Comparison of ENCODE assay signal across 8 mouse cellular contexts in genomic region chrX:140456751-140457491, GRCm38 (mm10). TPM values are rescaled to one million over a fixed set of nuclear protein-coding genes. Genes with fewer than 3 reads are reported as not detected.
A peak's percentile ranks its signal among the peaks of the same experiment; 100 is the strongest.
DNase-seq lines count a peak whose midpoint lies in the region; ATAC-seq and TF ChIP-seq lines count a peak whose summit lies in the region.

No protein-coding gene starts in this region.

- H3K9me3 ChIP-seq in forebrain, embryonic 14.5 days (replicated peaks; ENCODE audit: control insufficient read depth, low read length): no peaks in the 10 kb centered on the region
- H3K9me3 ChIP-seq in intestine, embryonic 16.5 days (ENCODE audit: control insufficient read depth, low read length): no peaks in the 10 kb centered on the region
- H3K9me3 ChIP-seq in megakaryocyte, embryonic 14.5 days: peaks cover 5% of the 10 kb centered on the region

- H3K27me3 ChIP-seq in spleen, adult 2 months (ENCODE audit: control insufficient read depth, insufficient read depth, low read length): no peaks in the 10 kb centered on the region
- H3K27me3 ChIP-seq in forebrain, embryonic 14.5 days (replicated peaks; ENCODE audit: control insufficient read depth, insufficient read depth, low read length): no peaks in the 10 kb centered on the region
- H3K27me3 ChIP-seq in intestine, embryonic 16.5 days (replicated peaks; ENCODE audit: control insufficient read depth, insufficient read depth, low read length): peaks cover 10% of the 10 kb centered on the region; the same call in 1 of the 2 replicates
- peaks cover 10% of the 10 kb centered on the region for H3K27me3 ChIP-seq in megakaryocyte, embryonic 14.5 days (replicated peaks)
- H3K27me3 ChIP-seq in splenic B cell, adult 2 months (ENCODE audit: control insufficient read depth, insufficient read depth, low read length, poor library complexity, severe bottlenecking): no peaks in the 10 kb centered on the region

- no peak for TF ChIP-seq POLR2A in spleen, adult 2 months (IDR thresholded peaks at IDR 0.05; ENCODE audit: low read depth, low read length)

- peak; percentile 5 for DNase-seq in adrenal gland, adult 8-10 months
- no peak for DNase-seq in adrenal gland, adult 18-20 months (ENCODE audit: low spot score in 2 of 2)
- peak in 1 of 2 experiments; percentile 4 for DNase-seq in spleen, adult 2 months (ENCODE audit: low read depth in 1 of 2, low spot score in 2 of 2)
- DNase-seq in spleen, postnatal 14 days (ENCODE audit: low spot score in 2 of 2): no peak
- peak; percentile 37 for DNase-seq in forebrain, embryonic 14.5 days (ENCODE audit: low spot score)
- peak; percentile 35 for DNase-seq in splenic B cell, adult 2 months (ENCODE audit: low read depth, low spot score)

- peak; percentile 64 for ATAC-seq in forebrain, embryonic 14.5 days
- ATAC-seq in intestine, embryonic 16.5 days: peak; percentile 72

- peak overlapping the region; percentile 95 for H3K4me3 ChIP-seq in spleen, adult 2 months (ENCODE audit: extremely low read depth, insufficient read depth, insufficient read length)
- H3K4me3 ChIP-seq in forebrain, embryonic 14.5 days (ENCODE audit: low read depth, low read length): peak overlapping the region; percentile 45
- H3K4me3 ChIP-seq in intestine, embryonic 16.5 days (ENCODE audit: low read length): peak overlapping the region; percentile 59
- peak overlapping the region; percentile 96 for H3K4me3 ChIP-seq in megakaryocyte, embryonic 14.5 days (replicated peaks)

- H3K4me1 ChIP-seq in spleen, adult 2 months (ENCODE audit: control insufficient read depth, insufficient read depth, insufficient read length): no peaks in the 10 kb centered on the region
- no peaks in the 10 kb centered on the region for H3K4me1 ChIP-seq in forebrain, embryonic 14.5 days (ENCODE audit: control insufficient read depth, insufficient read depth, low read length)
- no peaks in the 10 kb centered on the region for H3K4me1 ChIP-seq in intestine, embryonic 16.5 days (ENCODE audit: control insufficient read depth, insufficient read depth, low read length)
- H3K4me1 ChIP-seq in megakaryocyte, embryonic 14.5 days: peaks cover 12% of the 10 kb centered on the region

- H3K36me3 ChIP-seq in spleen, adult 2 months (ENCODE audit: control insufficient read depth, insufficient read depth, low read length): no peaks in the 10 kb centered on the region
- no peaks in the 10 kb centered on the region for H3K36me3 ChIP-seq in forebrain, embryonic 14.5 days (ENCODE audit: control insufficient read depth, insufficient read depth, low read length)
- no peaks in the 10 kb centered on the region for H3K36me3 ChIP-seq in intestine, embryonic 16.5 days (ENCODE audit: control insufficient read depth, insufficient read depth, low read length)
- no peaks in the 10 kb centered on the region for H3K36me3 ChIP-seq in megakaryocyte, embryonic 14.5 days (replicated peaks; ENCODE audit: low read length)
- no peaks in the 10 kb centered on the region for H3K36me3 ChIP-seq in splenic B cell, adult 2 months (ENCODE audit: control insufficient read depth, insufficient read depth, low read length, poor library complexity, severe bottlenecking)

- peak overlapping the region; percentile 62 for H3K9ac ChIP-seq in forebrain, embryonic 14.5 days (ENCODE audit: low read length)
- H3K9ac ChIP-seq in intestine, embryonic 16.5 days (ENCODE audit: low read depth, low read length): peak overlapping the region; percentile 61

- no peak for TF ChIP-seq CTCF in spleen, adult 2 months (IDR thresholded peaks at IDR 0.05; ENCODE audit: extremely low read depth, insufficient read depth, insufficient read length, insufficient replicate concordance)

- peak overlapping the region; percentile 67 for H3K27ac ChIP-seq in spleen, adult 2 months (ENCODE audit: insufficient read depth, low read length)
- no peak overlapping the region for H3K27ac ChIP-seq in forebrain, embryonic 14.5 days (ENCODE audit: low read depth, low read length)
- no peak overlapping the region for H3K27ac ChIP-seq in intestine, embryonic 16.5 days (ENCODE audit: low read length)

- H3K4me2 ChIP-seq in forebrain, embryonic 14.5 days (ENCODE audit: low read length): peak overlapping the region; percentile 56
- H3K4me2 ChIP-seq in intestine, embryonic 16.5 days (ENCODE audit: low read depth, low read length): peak overlapping the region; percentile 68

- 31% methylated on average over 39 of the region's 39 CpGs for WGBS in spleen, adult 2 months
- WGBS in forebrain, embryonic 14.5 days: 28% methylated on average over 39 of the region's 39 CpGs
- 21% methylated on average over 39 of the region's 39 CpGs for WGBS in intestine, embryonic 16.5 days

RNA-seq across cellular contexts. Expression of gene Prps1, which starts 0.5 kb away (rescaled TPM):
- total RNA-seq in adrenal gland, adult 8-10 months (2022): 10 to 100 TPM; 18.5 to 32.8 (median 23.6) TPM
- 10 to 100 TPM; 16.2 to 25.5 TPM for total RNA-seq in adrenal gland, adult 18-20 months (2021)
- 5.5 and 6.2 TPM in 2 replicates for polyA plus RNA-seq in spleen, adult 2 months (2012; rRNA removed)
- 84.8 and 87.1 TPM in 2 replicates for polyA plus RNA-seq in forebrain, embryonic 14.5 days (2014; fragmentation: Nextera tagmentation; extraction: Ambion mirVana)
- polyA plus RNA-seq in intestine, embryonic 16.5 days (2015; fragmentation: Nextera tagmentation; extraction: Ambion mirVana): 17.3 and 19.7 TPM in 2 replicates
- polyA plus RNA-seq in megakaryocyte, embryonic 14.5 days (2012; ENCODE audit: insufficient read depth, low replicate concordance): 1.7 TPM in 1 of 2 replicates, not detected in the other

Comparison
In these comparisons a context has a peak if more than half of its experiments do, and no peak if none do; other contexts are left out.
1. DNase-seq: peak in adrenal gland, adult 8-10 months (single experiment), forebrain, embryonic 14.5 days (single experiment) and splenic B cell, adult 2 months (single experiment); none in adrenal gland, adult 18-20 months (0 of 2) and spleen, postnatal 14 days (0 of 2).
2. H3K4me3 ChIP-seq: peak in every context shown above with its lines; median percentile 96 in megakaryocyte, embryonic 14.5 days; 95 in spleen, adult 2 months; 59 in intestine, embryonic 16.5 days; 45 in forebrain, embryonic 14.5 days.